Mouse (Mus musculus): ENCODE data around the gene Nbeal2.
A peak's percentile ranks its signal among the peaks of the same experiment; 100 is the strongest.

Gene Nbeal2

DNA sequence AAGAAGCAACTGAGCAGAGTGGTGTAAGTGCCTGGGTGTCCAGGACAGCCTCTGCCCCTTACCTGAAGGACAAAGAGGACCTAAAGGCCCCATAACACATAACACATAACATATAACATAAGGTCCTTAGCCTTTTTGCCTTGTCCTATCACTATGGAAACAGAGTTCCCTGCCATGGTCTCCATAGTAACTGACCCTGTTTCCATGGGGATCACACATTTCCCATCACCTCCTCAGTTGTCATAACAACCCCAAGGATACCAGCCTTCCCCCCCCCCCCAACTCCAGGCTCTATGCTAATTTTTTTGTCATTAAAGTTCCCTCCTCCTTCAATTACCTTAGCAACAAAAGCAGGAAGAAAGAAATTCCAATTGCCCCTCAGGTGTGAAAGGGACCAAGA, 4.2 kb downstream of the Nbeal2 start:
- DNase-seq (ENCODE audit: low spot score), result no peak

DNA sequence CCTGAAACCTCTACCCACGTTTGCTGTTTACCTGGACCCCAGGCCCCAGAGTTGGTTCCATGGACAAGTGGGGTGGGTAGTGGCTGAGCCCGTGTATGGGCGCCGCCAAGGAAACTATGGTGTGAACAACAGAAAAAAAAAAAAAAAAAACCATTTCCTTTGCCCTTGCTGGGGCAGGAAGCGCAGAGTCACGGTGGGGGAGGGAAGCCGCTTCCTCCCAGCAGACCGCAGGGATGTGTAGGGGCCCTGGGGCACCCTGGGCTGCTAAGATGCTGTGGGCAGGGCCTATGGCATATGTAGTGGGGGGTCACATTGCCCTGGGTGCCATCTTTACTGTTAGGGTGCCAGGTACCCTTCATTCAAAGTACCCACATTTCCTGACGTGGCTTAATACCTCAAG, 8.7 kb downstream of the Nbeal2 start:
- no peak for DNase-seq (ENCODE audit: low spot score)

DNA sequence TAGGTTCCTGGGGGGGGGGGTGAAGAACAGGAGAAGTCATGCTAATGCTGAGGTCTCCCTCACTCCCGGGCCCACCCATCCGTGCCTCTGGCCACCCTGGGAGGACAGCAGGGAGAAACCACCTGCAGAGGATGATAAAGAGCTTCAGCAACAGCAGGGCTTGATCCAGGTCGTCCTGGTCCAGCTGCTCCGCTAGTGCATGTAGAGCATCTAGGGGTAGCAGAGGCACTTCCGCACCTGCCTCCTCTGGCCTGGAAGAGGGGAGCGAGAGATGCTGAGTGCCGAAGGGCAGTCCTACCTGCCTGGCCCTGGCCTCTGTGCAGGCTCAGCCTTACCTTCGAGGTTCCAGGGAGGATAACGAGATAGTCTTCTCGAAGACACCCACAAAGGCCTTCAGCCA, 9.7 kb downstream of the Nbeal2 start:
- no peak for DNase-seq (ENCODE audit: low spot score)

DNA sequence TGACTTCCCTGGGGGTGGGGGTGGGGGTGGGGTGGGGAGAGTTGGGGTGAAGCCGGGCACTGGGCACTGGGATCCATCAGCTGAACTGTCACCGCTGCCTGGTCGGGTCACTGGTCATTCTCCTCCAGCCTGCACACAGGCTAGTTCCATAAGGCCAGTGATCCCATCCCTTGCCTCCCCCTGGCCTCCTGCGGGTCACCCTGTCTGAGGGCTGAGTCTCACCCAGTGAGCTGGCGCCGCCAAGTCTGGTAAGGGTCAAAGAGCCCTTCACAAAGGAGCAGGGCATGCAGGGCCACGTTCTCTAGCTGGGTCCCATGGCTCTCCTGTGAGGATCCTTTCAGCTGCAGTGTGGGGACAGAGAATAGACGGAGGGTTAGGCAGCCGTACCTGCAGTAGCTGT, 10.2 kb downstream of the Nbeal2 start:
- no peak for DNase-seq (ENCODE audit: low spot score)

DNA sequence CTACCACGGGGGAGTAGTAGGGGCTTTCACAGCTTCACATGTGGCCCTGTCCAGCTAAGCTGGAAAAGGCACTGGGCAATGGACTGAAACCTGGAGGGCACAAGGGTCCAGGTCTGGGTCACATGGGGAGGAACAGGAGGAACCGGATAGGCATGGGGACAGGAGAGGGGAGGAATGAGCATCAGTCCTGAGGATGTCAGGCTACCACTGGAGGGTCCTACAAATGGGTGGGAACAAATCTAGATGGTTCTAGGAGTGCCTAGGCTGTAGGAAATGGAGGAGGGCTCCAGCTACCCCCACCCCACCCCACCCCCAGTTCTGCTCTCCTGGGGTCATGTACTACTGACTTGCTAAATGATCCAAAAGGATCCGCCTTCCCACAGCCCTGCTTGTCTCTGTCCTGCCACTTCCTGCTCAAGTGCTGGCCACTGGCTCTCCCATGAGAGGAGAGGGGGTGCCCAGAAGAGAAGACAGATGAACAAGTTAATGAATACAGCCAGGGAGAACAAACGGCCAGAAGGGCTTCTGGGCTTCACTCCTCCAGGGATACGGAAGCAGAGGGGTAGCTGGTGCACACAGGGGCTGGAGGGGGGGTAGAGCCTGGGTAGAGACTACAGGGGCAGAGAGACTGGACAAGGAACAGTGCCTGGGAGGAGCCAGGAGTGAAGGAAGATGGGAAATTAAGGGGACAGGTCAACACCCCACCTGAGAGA, 11.0 kb downstream of the Nbeal2 start:
- no peak for DNase-seq (ENCODE audit: low spot score)

DNA sequence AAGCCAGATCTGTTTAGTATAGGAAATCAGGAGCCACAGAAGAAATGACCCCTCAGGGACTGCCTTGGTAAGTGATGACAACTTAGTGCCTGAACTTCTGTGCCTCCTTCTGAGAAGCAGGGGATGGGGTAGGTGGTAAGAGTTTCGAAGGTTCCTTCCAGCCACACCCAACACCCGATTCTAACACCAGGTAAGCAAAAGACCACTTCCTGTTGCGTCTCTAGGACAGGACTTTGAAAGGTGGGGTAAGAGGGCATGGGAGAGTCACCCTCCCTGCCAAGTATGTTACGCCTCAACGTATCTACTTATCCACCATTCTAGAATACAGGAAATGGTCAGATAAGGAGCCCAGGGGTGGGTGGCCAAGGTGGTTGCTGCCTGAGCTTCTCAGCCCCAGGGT, 13.0 kb downstream of the Nbeal2 start:
- DNase-seq (ENCODE audit: low spot score), result no peak

DNA sequence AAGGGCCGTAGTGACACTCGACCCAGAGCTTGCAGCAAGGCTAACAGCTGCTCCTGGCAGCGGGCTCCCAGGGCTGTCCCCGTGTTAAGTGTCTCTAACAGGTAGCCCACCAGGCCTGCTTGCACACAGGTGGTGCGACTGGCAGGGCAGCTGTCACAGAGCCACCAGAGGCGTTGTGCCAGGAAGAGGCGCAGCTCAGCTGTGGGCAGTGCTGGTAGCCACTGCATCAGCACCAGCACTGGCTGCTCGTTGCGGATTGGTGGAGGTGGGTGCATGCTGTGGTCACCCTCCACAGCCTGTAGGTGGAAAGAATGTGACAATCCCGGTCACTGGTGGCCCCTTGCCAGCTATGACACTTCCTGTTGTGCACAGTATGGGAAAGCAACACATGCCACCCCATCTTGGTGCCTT, 15.3 kb downstream of the Nbeal2 start:
- DNase-seq (ENCODE audit: low spot score), result no peak

DNA sequence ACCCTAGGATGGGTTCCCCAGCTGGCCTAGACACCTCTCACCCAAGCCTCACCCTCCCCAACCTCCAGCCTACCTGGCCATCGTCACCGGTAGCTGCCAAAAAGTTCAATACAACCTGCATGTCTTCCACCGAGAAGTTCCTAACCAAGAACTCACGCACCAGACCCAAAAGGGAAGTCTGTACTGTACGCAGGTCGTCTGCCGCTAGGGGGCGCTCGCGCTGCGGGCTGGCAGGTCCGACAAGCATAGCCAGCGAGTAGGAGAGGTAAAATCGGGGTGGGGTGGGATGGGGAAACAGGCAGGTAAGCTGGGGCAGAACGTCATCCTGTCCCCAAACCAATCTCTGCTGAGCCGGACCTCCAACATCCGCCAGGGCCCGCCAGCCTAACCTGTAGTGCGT, 18.7 kb downstream of the Nbeal2 start:
- DNase-seq (ENCODE audit: low spot score), result peak; percentile 64

DNA sequence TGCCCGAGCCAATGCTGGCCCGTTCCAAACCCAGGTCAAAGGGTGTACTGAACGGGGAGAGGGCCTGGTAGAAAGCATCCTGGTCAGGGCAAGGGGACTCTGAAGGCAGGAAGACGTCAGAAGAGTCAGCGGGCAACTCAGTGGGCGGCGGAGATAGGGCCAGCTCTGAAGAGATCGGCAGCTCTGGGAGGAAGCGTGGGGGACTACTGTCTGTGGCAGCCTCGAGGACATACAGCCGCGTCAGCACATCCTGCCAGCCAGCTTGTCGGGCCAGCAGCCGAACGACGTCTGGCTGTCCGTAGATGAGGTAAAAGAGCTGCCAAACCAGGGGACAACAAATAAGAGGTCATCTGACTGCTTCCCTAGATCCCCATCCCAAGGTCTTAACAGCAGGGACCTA, 20.1 kb downstream of the Nbeal2 start:
- DNase-seq (ENCODE audit: low spot score), result no peak

DNA sequence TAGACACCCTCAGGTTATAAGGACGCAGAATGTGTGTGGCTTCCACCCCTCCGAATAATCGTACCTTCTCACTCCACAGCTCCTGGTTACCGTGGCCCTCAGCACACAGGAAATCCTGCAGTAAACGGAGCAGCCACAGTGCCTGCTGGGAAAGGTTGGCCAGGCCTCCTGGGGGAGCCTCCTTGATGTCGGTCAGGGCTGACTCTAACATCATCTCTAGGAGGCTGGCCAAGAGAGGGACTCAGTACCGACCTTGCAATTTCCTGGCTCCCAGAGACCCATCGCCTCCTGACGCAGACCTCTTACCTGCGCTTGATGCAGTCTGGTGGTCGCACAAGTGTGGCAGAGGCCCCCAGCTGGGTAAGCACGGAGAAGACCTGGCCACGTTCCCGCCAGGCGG, 21.3 kb downstream of the Nbeal2 start:
- no peak for DNase-seq (ENCODE audit: low spot score)

DNA sequence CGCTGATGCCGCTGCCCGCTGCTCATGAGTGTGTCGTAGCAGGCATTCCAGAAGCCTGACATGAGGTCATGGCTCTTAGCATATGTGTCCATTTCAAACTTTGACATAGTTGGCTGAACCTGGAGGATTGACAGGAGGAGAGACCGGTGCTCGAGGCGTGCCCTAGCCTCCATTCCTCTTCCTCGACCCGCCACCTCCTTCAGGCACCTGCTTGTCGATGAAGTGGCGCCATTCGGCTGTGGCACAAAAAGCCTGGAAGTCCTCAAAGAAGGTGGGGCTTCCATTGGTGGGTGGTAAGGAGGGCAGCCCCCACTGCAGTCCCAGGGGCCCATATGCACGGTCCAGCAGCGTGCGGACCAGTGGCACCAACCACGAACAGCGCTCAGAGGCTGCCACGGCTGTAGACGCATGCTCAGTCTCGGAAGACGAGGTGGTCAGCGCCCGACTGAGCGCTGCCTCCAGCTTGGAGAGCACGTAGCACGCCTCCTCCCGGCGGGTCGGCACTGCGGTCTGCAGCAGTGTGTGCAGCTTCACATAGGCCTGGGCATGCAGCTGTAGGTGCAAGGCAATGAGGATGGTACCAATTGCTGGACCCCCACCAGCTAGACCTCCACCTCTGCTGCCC, 22.2 kb downstream of the Nbeal2 start:
- no peak for DNase-seq (ENCODE audit: low spot score)

DNA sequence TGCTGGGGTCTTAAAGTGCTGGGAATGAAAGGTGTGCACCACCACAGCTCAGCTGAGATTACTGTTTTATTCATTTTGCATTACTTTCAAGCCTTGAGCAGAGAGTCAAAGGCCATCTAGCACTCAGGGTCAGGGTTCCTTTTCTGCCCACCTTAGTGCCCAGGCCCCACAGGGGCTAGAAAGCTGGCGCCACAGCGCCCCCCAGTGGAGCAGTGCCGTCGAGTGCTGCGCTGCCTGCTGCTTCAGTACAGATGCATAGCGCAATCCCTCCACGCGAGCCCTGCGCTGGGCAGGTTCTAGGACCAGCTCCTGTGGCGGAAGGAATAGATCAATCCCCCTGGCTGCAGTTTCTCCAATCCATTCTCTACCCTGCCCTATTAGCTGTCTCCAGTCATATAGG, 22.8 kb downstream of the Nbeal2 start:
- DNase-seq (ENCODE audit: low spot score), result no peak

DNA sequence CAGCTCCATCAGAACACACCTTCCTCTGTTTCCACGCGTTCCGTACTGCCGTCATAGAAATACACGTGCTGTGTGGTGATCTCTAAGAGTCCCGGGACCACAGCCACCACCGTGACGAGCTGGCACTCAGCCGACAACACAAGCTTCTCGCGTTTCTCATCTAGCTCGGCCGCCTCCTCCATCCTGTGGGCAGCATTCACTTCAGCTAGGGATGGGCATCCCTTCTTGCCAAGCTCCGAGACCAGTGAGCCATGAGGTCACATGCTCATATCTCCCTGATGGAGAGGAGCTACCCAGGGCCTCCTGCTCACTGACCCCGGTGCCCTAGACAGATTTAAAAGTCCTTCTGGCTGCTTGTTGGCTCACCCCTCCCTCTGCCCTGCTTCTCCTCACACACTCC, 23.8 kb downstream of the Nbeal2 start:
- no peak for DNase-seq (ENCODE audit: low spot score)

DNA sequence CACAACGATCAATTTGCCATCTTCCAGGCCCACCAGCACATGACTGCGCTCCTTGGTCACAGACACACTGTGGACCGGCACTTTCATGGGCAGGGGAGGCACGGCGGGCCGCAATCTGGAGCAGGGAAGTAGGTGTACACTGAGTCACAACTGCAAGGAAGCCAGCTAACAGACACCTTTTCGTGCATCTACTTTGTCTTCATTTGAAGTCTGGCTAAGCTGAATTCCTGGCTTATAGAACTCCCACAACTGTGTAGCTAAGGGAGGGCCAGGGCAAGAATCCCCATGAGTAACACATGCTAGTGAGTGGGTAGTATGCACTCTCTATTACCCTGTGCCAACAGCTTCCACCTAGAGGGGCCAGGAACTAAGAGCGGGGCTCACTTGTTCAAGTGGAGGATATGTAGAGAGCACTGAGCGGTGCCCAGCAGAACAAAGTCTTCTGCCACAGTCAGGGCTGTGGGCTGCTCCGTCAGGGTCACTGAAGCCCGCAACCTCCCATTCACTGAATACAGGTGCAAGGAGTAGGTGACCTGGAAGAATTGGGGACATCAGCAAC, 28.5 kb downstream of the Nbeal2 start:
- no peak for DNase-seq (ENCODE audit: low spot score)

DNA sequence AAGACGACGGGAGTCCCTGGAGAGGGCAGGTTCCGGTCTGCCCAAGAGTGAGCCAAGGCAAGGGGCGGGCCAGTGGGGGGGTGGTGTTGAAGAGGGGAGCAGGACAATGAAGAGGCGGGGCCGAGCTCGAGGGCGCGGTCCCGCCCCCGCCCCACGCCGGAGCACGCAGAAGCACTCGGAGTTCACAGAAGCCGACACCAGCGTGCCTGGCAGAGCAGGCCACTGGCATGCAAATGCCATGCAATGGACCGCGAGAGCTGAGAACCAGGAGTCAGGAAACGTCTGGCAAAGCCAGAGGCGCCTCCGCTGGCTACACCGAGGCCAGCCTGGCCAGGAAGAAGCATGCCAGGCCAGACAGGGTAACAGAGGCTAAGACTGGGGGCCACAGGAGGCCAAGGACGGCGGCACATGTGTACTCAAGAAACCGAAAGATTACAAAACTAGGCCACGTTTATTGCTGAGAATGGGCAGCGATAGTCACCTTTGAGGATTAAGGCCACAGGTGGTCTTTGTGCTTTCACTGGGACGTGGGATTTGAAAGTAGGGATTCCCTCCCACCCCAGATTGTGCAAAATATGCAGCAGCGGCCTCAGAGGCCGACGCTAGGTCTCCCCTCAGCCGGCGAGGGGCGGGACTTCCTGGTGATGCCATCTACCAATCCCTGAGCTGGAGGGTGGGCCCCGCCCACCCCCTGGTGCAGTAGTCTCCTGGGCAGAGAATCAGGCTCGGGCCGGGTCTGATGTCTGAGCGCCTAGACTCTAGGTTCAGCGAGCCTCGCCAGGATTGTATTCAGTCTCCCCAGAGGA, 29.4 kb downstream of the Nbeal2 start, which contains the start of gene Nradd:
Nradd (minus strand) TSS at position 92 of the 806 bp plus-strand sequence.
- peak; percentile 80 for DNase-seq (ENCODE audit: low spot score)

DNA sequence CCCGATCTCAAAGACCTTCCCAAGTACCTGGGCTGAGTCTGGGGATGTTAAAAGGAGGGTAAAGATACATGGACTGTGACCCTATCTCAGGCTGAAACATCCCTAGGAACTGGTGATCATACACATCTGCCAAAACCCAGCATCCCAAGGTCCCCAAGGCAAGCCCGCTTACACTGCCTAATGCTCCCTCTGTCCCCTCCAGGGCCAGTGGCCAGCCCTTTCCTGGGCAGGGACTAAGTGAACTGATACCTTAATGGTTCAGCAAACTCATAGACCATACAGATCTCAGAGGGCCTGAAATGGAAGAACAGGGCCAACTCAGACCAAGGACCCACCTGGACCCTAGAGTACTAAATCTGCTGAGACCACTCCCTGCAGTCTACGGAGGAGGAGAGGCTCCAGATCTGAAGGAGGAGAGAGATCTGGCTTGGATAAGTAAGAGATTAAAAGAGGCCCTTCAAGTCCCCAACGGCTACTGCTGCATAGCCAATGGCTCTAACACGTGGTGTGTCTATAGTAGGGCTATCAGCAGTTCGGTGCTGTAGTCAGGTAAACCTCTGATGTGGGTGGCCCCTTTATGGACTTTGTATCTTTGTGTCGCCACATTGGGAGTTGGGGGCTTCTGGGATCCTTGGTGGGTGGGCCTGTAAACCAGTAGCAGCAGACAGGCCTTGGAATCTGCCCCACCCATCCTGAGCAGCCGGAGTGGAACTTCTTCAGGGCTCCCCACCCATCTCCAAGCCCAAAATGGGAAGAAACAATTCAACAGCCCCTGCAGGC, 30.4 kb downstream of the Nbeal2 start:
- DNase-seq (ENCODE audit: low spot score), result no peak

DNA sequence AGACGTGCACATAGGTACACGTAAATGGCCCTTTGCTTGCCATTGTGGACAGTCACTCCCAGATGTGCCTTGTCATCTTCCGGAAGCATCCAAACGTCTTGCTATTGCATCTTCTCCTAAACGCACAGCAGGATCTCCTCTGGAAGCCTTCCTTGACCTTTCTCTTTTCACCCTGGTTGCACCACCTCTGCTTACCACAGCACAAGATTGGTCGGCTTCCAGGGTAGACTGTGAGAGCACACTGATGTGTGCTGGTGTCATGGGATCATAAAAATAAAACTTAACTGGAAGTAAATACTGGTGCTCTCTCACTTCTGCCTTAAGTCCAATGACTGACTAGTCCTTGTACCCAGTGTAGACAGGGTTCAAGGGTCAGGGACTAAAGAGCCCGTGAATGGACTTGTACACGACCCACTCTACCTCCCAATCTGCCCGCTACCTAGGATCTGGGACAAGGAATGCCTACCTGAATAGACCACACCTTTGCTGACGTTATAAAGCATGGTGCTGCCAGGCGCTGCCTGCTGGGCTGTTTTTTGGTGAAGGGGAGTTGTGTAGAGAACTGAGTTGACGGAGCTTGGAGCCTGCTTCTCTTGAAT, 31.2 kb downstream of the Nbeal2 start:
- DNase-seq (ENCODE audit: low spot score), result no peak

DNA sequence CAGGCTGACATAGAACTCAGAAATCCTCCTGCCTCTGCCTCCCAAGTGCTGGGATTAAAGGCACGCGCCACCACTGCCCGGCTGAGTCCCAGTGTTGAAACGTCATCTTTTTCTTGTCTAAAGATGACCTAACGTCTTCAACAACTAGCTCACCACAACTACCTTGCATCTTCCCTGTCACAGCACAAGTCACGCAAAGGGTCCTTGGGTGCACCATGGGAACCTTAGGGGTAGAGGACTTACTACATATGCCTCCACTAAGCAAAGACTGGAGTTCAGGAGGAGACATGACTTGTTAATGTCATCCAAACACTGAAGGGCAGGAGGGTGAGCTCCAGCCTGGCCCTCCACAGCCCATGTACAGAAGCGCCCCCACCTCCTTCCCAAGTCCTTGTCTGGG, 33.3 kb downstream of the Nbeal2 start:
- no peak for DNase-seq (ENCODE audit: low spot score)

DNA sequence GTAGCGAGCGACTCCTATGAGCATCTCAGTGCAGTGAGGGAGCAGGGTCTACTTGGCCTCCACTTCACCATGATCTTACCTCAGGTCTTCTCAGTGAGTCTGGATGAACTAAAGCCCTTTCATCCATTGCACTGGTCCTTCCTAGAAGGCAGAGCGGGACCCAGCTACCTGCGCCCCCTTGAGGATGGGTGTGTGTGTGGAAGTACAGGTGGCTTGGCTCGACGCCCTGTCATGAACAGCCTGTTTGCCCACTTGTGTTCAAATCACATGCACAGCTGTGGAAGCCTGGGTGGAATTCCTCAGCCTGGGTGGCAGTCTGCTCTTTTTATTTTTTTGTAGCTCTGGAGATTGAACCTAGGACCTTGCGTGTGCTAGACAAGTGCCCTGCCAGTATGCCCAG, 33.8 kb downstream of the Nbeal2 start:
- DNase-seq (ENCODE audit: low spot score), result no peak

DNA sequence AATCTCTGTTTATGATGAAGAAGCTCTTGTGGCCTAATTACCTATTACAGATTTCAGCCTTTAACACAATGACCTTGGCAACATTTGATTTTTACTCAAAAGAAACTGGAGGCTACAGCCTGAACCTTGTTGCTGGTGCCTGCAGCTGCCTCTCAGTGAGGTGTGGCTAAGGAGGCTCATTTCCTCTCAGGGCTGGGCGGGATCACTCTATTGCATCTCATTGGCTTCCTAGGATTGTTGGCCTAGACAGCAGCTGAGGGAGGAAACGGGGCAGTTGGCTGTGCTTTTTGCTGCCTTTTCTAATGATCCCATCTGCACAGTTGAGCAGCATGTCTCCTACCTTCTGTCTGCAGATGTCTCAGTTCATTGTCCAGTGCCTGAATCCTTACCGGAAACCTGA, 36.9 kb downstream of the Nbeal2 start:
- DNase-seq (ENCODE audit: low spot score), result no peak

DNA sequence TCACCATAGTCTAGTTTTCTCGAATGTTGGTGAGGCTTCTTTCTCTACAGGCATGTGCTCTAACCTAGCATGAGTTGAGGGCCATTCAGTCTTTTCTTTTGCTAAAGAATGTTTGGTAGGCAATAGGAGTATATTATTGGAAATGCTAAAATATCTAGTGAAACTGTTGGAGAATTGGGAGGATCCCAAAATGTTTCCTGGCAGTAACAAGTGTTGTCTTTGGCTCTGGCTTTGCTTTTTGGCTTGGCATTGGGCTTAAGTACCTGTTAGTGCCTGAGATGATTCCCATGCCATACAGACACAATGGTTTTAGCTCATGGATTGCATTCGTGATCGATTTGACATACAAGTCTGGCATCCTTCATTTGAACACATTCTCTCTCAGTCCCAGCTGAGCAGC, 42.5 kb downstream of the Nbeal2 start:
- DNase-seq (ENCODE audit: low spot score), result no peak

DNA sequence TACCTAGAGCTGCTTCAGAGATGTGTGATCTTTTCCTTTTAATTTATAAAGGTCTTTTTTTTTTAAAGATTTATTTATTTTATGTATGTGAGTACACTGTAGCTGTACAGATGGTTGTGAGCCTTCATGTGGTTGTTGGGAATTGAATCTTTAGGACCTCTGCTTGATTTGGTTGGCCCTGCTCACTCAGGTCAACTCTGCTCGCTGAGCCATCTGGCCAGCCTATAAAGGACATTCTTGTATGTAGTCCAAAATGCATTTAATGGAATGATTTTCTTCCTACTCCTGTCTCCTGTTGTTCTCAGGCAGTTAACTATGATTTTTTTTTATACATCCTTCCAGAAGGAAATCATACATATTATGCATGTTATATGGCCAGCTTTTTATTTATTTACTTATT, 70.4 kb downstream of the Nbeal2 start:
- DNase-seq (ENCODE audit: low spot score), result no peak

All from c-Kit-positive CD71-positive TER-119-positive erythroid progenitor cells, embryonic 14.5 days (primary cell).